Mouse (Mus musculus) lung, embryonic 14.5 days (tissue): ENCODE measurements at regions not wholly inside any gene's neighbourhood (a gene's known extent, or its start where the extent isn't known, plus 50 kb on each side); places are given as distances from the start of the nearest gene placed in this dataset.
A peak's percentile ranks its signal among the peaks of the same experiment; 100 is the strongest.

Experiments used
- ATAC-seq: fragments of 200-750 bp; cut with Nextera tagmentation; 2 replicates; pipeline ENCODE4 v1.8.0; 2017; ENCODE audit warnings: mild to moderate bottlenecking, moderate TSS enrichment, moderate library complexity; ENCODE audit not compliant: insufficient read depth
- DNase-seq: peaks from one replicate; pipeline ENCODE4 v3.0.0-alpha.2; 2015
- H3K27ac ChIP-seq: fragments of 300-500 bp; sonication (generic); 2 replicates; pipeline ENCODE4 v1.5.1; 2014; ENCODE audit warnings: low read depth, mild to moderate bottlenecking, moderate library complexity
- H3K27me3 ChIP-seq: fragments of 300-500 bp; sonication (generic); 2 replicates; pipeline ENCODE4 v1.6.1; 2014; ENCODE audit warnings: low read length, control low read depth; ENCODE audit not compliant: insufficient read depth
- H3K36me3 ChIP-seq: fragments of 300-500 bp; sonication (generic); 2 replicates; pipeline ENCODE4 v1.6.1; 2014; ENCODE audit warnings: control low read depth; ENCODE audit not compliant: insufficient read depth
- H3K4me1 ChIP-seq: fragments of 300-500 bp; sonication (generic); 2 replicates; pipeline ENCODE4 v1.6.1; 2014; ENCODE audit warnings: antibody characterized with exemption, control low read depth; ENCODE audit not compliant: insufficient read depth
- H3K4me2 ChIP-seq: fragments of 300-500 bp; sonication (generic); 2 replicates; pipeline ENCODE4 v1.6.1; 2014; ENCODE audit warnings: mild to moderate bottlenecking
- H3K4me3 ChIP-seq: fragments of 300-500 bp; sonication (generic); 2 replicates; pipeline ENCODE4 v1.5.1; 2014; ENCODE audit warnings: low read depth, low read length
- H3K9ac ChIP-seq: fragments of 300-500 bp; sonication (generic); 2 replicates; pipeline ENCODE4 v1.6.1; 2014
- H3K9me3 ChIP-seq: fragments of 300-500 bp; sonication (generic); 2 replicates; pipeline ENCODE4 v1.6.1; 2016; ENCODE audit warnings: low read depth, low read length, control low read depth
- CTCF ChIP-seq: IDR thresholded peaks from 2 replicates; pipeline ENCODE4 v1.5.1; 2016; ENCODE audit warnings: antibody characterized with exemption, low read depth
- WGBS: fragments of 180-500 bp; shearing (Covaris S2); extraction: QIAGEN DNeasy Blood & Tissue Kit; methylation state at CpG from one replicate; pipeline ENCODE4 v1.1.7; 2014; 5-methylcytosine and 5-hydroxymethylcytosine counted together

- ATAC-seq (no peak), DNase-seq (no peak)
- H3K27me3 ChIP-seq = no peaks in the 10 kb centered on the region
- H3K36me3 ChIP-seq = no peaks in the 10 kb centered on the region
- no peak for TF ChIP-seq CTCF
- 74% methylated on average over 9 of the region's 9 CpGs for WGBS
- H3K4me3 ChIP-seq = no peak overlapping the region
- no peaks in the 10 kb centered on the region for H3K4me1 ChIP-seq
- H3K9me3 ChIP-seq = no peaks in the 10 kb centered on the region
- H3K4me2 ChIP-seq = no peak overlapping the region
- no peak overlapping the region for H3K27ac ChIP-seq
- no peak overlapping the region for H3K9ac ChIP-seq
Observed at GRCm38 (mm10) chr13:44074172-44074571, 289.6 kb downstream of the Cd83 start.

DNA sequence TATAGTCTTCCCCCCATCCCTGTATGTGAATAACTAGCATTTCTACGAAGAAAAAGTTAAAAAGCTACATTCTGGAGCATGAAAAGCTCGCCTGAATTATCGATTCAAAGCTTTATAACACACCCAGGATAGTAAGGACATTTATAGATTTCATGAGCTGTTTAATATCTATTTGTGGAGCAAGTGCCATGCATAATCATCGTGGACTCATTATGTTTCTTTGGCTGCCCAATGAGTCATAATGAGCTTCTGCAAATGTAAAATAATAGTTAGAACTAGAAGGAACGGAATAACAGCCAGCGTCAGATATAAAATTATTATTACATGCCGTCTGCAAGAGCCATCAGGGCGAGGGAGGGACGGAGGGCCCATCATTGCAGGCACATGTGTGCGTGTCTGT lies 292.4 kb downstream of the Cd83 start:
- H3K27ac ChIP-seq = no peak overlapping the region
- no peaks in the 10 kb centered on the region for H3K36me3 ChIP-seq
- H3K9me3 ChIP-seq = no peaks in the 10 kb centered on the region
- DNase-seq (no peak), ATAC-seq (no peak)
- no peak overlapping the region for H3K4me3 ChIP-seq
- no peaks in the 10 kb centered on the region for H3K4me1 ChIP-seq
- H3K9ac ChIP-seq = no peak overlapping the region
- no peaks in the 10 kb centered on the region for H3K27me3 ChIP-seq
- WGBS = 89% methylated on average over 10 of the region's 10 CpGs
- no peak for TF ChIP-seq CTCF
- H3K4me2 ChIP-seq = no peak overlapping the region

DNA sequence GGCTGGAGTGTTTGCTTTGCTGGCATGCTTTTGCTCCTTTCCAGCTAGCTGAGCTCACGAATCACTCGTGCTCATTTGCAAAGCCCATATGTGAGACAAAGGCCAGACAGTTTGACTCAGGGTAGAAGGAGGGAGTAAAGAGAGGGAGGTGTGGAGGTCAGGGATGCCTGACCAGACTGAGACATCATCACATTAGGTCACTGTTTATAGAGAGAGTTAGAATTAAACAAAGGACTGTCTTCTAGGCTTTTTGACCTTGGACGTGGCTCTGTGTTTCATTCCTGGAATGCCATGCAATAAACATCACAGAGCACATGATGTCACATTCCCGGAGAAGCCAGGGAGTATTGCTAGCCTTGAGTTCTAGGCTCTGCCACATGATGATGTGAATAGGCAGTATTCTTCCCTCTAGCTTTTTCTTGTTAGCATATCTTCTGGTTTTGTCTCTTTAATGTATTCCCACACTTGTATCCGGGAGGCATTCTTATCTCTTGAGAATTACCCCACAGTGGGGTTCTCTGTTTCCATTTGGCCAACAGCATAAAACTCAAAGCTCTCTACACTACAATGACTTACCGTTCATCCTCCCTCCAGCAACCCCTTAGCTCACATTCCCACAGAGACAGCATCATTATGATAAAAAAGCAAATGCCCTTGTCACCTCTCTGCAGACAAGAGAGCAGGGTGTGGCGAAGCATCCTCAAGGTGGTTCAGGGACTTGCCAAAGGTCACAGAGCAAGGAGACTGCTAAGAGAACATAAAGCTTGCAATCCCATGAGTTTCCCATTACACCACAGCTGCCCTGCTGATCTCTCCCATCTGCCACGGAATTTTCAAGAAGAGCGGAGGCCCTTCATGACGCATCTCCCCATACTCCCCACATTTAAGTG lies 301.3 kb downstream of the Cd83 start:
- peaks cover 15% of the 10 kb centered on the region; the same call in 1 of the 2 replicates for H3K4me1 ChIP-seq
- DNase-seq (peak; percentile 78), ATAC-seq (peak; percentile 79)
- no peak overlapping the region for H3K9ac ChIP-seq
- no peak for TF ChIP-seq CTCF
- no peaks in the 10 kb centered on the region for H3K9me3 ChIP-seq
- no peak overlapping the region for H3K4me2 ChIP-seq
- WGBS = 43% methylated on average over 10 of the region's 10 CpGs
- H3K36me3 ChIP-seq = no peaks in the 10 kb centered on the region
- no peak overlapping the region for H3K4me3 ChIP-seq
- peak overlapping the region; percentile 25; the same call in 1 of the 2 replicates for H3K27ac ChIP-seq
- H3K27me3 ChIP-seq = no peaks in the 10 kb centered on the region

DNA sequence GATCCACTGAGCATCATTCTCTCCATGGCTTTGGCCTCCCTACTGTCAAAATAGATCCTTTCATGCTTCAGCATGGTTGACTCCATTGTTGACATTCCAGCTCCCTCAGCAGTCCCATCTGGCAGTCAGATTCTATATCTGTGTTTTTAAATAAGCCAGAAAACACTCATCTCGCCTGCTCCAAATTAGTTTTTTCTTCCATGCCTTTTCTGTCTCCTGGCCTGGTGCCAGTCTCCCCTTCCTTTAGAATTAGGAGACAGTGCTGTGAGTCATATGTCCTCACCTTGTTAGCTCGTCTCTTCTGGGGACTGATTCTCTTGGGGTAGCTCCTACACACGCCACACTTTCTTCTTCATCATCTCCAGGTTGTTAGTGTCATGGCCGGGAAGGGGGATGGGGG lies 302.2 kb downstream of the Cd83 start:
- Histone ChIP-seq H3K27me3 (no peaks in the 10 kb centered on the region), H3K4me1 (peaks cover 15% of the 10 kb centered on the region; the same call in 1 of the 2 replicates), H3K27ac (0 out of 2 replicates have a peak overlapping the region, but pooled peaks have one; percentile 25), H3K9ac (no peak overlapping the region), H3K36me3 (no peaks in the 10 kb centered on the region), H3K9me3 (no peaks in the 10 kb centered on the region), H3K4me2 (no peak overlapping the region), H3K4me3 (no peak overlapping the region)
- WGBS = 35% methylated on average over 4 of the region's 4 CpGs
- TF ChIP-seq CTCF = no peak
- peak; percentile 78 for DNase-seq
- ATAC-seq = peak; percentile 35; the same call in 1 of the 2 replicates

DNA sequence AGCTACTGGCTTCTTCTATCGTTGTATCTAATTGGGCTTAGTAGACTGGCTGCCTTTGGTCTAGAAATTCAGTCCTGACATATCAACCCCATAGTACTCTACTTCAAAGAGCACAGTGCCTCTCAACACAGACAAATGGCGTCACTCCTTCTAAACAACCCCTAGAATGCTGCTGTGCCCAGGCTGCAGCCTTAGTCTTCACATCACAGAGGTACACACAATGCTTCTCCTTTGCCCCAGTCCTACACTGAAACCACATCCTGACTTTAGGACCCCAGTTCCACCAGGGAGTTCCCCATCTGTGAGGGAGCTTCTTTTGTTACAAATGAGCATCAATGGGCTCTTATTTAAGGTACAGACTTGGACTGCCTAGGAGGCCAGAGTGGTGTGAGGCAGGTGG lies 312.6 kb downstream of the Cd83 start:
- Histone ChIP-seq H3K27ac (no peak overlapping the region), H3K4me2 (no peak overlapping the region), H3K9ac (no peak overlapping the region), H3K36me3 (no peaks in the 10 kb centered on the region), H3K9me3 (no peaks in the 10 kb centered on the region), H3K4me1 (no peaks in the 10 kb centered on the region), H3K4me3 (no peak overlapping the region), H3K27me3 (0 out of 2 replicates have a peak, but pooled peaks cover 5% of the 10 kb centered on the region)
- 73% methylated on average over 2 of the region's 2 CpGs for WGBS
- TF ChIP-seq CTCF = no peak
- no peak for ATAC-seq
- DNase-seq = no peak

GRCm38 (mm10) chr13:44099511-44099910 lies 314.9 kb downstream of the Cd83 start:
- WGBS = 58% methylated on average over 9 of the region's 9 CpGs
- no peak for DNase-seq

More at GRCm38 (mm10) chr13:44099511-44099910, 314.9 kb downstream of the Cd83 start:
- no peaks in the 10 kb centered on the region for H3K9me3 ChIP-seq
- no peak for ATAC-seq
- 0 out of 2 replicates have a peak, but pooled peaks cover 5% of the 10 kb centered on the region for H3K27me3 ChIP-seq
- H3K27ac ChIP-seq = no peak overlapping the region
- no peaks in the 10 kb centered on the region for H3K4me1 ChIP-seq
- H3K4me2 ChIP-seq = no peak overlapping the region
- H3K4me3 ChIP-seq = no peak overlapping the region
- no peak for TF ChIP-seq CTCF
- H3K9ac ChIP-seq = no peak overlapping the region
- no peaks in the 10 kb centered on the region for H3K36me3 ChIP-seq
